Mouse (Mus musculus): ENCODE results near the gene Cfap299. TPM values are rescaled to one million over a fixed set of nuclear protein-coding genes. Genes with fewer than 3 reads are reported as not detected.

Gene Cfap299
- polyA plus RNA-seq, 1 experiment from 2014 or later = 0.27 TPM

DNA sequence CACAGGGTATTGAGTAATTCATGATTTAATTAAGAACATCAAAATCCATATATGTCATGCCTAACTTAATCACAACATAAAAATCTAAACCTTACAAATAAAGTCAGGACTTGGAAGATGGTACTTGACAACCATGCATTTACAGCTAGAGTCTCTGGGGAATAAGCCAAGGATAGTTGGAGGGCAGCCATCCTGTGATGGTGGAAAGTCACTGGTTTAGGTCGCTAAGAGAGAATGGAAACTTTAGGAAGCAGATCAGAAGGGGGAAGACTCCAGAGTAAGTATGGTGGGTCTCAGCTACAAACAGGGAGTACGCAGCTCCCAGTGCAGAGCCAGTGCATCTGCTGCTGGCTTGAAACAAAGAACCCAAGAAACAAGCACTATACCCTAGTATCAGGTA is 386.3 kb downstream of the Cfap299 start:
- TF ChIP-seq CTCF (IDR thresholded peaks at IDR 0.05; ENCODE audit: low read depth) = no peak
- WGBS = 74% methylated on average over 2 of the region's 2 CpGs

DNA sequence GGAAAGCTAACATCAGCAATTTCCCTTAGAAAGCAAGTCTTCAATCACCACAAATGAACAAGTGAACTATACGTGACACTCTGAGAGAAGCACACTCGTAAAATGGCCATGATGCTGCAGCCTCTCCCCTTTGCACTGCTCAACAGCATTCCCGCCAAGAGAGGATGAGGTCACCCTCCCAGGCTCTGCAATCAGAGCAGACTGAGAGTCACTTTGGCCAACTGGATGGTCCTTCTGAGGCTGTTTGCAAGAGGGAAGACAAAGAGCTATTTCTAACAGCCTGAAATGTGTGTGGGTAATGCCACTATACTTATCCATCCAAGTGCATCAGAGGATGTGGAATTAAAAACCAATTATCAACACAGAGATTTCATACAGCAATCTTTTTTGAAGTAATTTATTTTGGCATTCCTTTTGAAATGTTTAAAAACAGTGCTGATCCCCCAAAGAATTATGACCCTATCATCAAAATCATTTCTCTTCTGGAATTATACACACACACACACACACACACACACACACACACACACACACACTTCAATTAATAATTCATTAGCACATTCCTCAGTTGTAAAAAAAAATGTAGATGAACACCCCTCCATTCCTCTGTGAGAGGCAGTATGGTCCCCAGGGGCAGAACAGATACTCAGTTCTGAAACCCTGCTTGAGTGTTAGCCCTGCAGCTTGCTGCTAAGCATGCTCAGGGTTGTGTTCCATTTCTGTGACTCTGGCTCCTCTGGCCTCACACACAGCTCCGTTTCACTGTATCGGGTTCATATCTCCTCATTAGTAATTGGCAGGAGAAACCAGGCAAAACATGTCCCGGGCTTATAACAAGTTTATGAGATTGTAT is 403.3 kb downstream of the Cfap299 start:
- no peak overlapping the region for H3K4me2 ChIP-seq (replicated peaks; ENCODE audit: low read depth)
- no peak overlapping the region for H3K27ac ChIP-seq (ENCODE audit: low read depth, low read length)
- H3K27me3 ChIP-seq (replicated peaks; ENCODE audit: control insufficient read depth, insufficient read depth, low read length) = no peaks in the 10 kb centered on the region
- H3K9me3 ChIP-seq (ENCODE audit: control insufficient read depth) = no peaks in the 10 kb centered on the region
- no peak overlapping the region for H3K9ac ChIP-seq (ENCODE audit: low read depth, low read length)
- H3K36me3 ChIP-seq (ENCODE audit: control insufficient read depth, insufficient read depth) = no peaks in the 10 kb centered on the region
- H3K4me1 ChIP-seq (replicated peaks; ENCODE audit: control insufficient read depth, insufficient read depth, low read length) = no peaks in the 10 kb centered on the region
- no peak overlapping the region for H3K4me3 ChIP-seq (ENCODE audit: low read depth, low read length)
- no peak for ATAC-seq
- WGBS = 48% methylated on average over 6 of the region's 6 CpGs
- no peak for TF ChIP-seq CTCF (IDR thresholded peaks at IDR 0.05; ENCODE audit: low read depth)

More for the DNA sequence above, 386.3 kb downstream of the Cfap299 start:
- Histone ChIP-seq H3K4me2 (replicated peaks; ENCODE audit: low read depth) (no peak overlapping the region), H3K27ac (ENCODE audit: low read depth, low read length) (no peak overlapping the region), H3K36me3 (ENCODE audit: control insufficient read depth, insufficient read depth) (no peaks in the 10 kb centered on the region), H3K4me3 (ENCODE audit: low read depth, low read length) (no peak overlapping the region), H3K9ac (ENCODE audit: low read depth, low read length) (no peak overlapping the region), H3K27me3 (replicated peaks; ENCODE audit: control insufficient read depth, insufficient read depth, low read length) (no peaks in the 10 kb centered on the region), H3K9me3 (ENCODE audit: control insufficient read depth) (no peaks in the 10 kb centered on the region), H3K4me1 (replicated peaks; ENCODE audit: control insufficient read depth, insufficient read depth, low read length) (no peaks in the 10 kb centered on the region)
- no peak for ATAC-seq

DNA sequence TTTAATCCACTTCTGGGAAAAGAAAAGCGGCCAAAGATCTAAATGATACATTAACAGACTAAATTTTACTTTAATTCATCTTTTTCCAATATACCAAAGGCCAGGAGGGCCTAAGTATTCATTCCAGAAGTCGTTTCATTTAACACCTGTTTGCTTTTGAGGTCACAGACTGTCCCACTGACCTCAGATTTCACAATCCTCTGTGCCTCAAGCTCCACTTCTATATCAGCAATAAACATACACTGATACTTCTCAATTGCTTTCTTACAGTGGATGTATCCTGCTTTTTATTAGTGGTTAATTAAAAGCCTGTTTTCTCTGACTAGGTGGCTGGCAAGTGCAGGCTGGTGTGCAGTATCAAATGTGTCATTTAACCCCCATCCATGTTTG is 403.9 kb downstream of the Cfap299 start:
- no peak for ATAC-seq
- TF ChIP-seq CTCF (IDR thresholded peaks at IDR 0.05; ENCODE audit: low read depth) = no peak
- no peak overlapping the region for H3K9ac ChIP-seq (ENCODE audit: low read depth, low read length)
- no peaks in the 10 kb centered on the region for H3K4me1 ChIP-seq (replicated peaks; ENCODE audit: control insufficient read depth, insufficient read depth, low read length)
- H3K36me3 ChIP-seq (ENCODE audit: control insufficient read depth, insufficient read depth) = no peaks in the 10 kb centered on the region
- H3K27me3 ChIP-seq (replicated peaks; ENCODE audit: control insufficient read depth, insufficient read depth, low read length) = no peaks in the 10 kb centered on the region
- no peak overlapping the region for H3K4me2 ChIP-seq (replicated peaks; ENCODE audit: low read depth)
- no peak overlapping the region for H3K4me3 ChIP-seq (ENCODE audit: low read depth, low read length)
- H3K27ac ChIP-seq (ENCODE audit: low read depth, low read length) = no peak overlapping the region
- H3K9me3 ChIP-seq (ENCODE audit: control insufficient read depth) = no peaks in the 10 kb centered on the region
- WGBS = 47% methylated on average over 2 of the region's 2 CpGs

DNA sequence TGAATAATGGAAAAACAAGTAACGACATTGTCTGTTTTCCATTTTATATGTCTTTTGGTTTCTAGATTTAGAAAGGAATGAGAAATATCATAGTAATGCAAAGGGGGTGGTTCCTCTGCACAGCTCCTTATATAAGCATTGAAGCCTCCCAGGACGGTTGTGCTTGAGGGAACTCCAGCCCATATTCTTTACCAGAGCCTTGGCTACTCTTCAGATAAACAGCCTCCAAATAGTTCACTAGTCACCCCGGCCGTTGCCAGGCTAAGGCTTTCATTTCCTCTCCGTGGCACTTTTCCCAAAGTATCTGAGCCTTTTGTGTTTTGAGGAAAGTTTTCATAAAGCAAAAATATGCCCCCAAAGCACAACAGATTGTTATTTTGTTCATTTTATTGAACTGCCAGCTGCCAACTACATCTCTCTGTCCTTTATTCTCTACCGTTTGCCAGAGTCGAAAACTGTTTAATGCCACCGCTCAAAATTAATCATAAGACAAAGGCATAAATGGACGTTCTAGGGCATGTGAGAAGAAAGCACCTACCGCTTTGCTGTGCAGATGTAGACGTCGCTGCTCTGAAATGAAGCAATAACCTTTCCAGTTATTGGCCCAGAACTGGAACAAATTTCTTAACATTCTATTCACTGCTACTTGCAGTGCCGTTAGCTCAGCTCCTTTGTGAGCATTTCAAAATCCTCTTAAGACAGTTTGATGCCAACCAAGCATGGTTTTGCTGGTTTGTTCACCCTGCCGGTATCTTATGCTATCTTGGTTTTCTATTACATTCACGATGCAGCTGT is 433.0 kb downstream of the Cfap299 start:
- Histone ChIP-seq H3K27ac (ENCODE audit: low read depth, low read length) (no peak overlapping the region), H3K27me3 (replicated peaks; ENCODE audit: control insufficient read depth, insufficient read depth, low read length) (no peaks in the 10 kb centered on the region), H3K36me3 (ENCODE audit: control insufficient read depth, insufficient read depth) (no peaks in the 10 kb centered on the region), H3K4me3 (ENCODE audit: low read depth, low read length) (no peak overlapping the region), H3K9ac (ENCODE audit: low read depth, low read length) (no peak overlapping the region), H3K4me2 (replicated peaks; ENCODE audit: low read depth) (no peak overlapping the region), H3K9me3 (ENCODE audit: control insufficient read depth) (no peaks in the 10 kb centered on the region), H3K4me1 (replicated peaks; ENCODE audit: control insufficient read depth, insufficient read depth, low read length) (no peaks in the 10 kb centered on the region)
- ATAC-seq = no peak
- WGBS = 79% methylated on average over 15 of the region's 15 CpGs
- TF ChIP-seq CTCF (IDR thresholded peaks at IDR 0.05; ENCODE audit: low read depth) = no peak

DNA sequence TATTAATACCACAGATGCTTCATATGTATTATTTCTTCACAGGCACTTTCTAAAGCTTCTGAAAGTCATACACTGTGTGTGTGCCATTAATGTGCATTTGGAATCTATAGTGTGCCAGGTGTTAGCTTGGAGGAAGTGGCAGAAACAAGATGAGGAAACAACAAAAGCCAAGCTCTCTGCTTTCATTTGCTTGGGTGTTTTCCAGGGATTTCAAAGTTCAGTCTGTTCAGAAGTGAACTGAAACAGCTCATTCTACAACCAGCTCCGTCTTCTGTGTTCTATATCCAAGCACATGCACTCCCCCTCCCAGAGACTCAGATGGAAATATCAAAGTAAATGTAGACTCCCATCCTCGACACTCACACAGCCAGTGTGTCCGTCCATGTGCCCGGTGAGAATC is 449.5 kb downstream of the Cfap299 start:
- Histone ChIP-seq H3K4me2 (replicated peaks; ENCODE audit: low read depth) (no peak overlapping the region), H3K9me3 (ENCODE audit: control insufficient read depth) (no peaks in the 10 kb centered on the region), H3K9ac (ENCODE audit: low read depth, low read length) (no peak overlapping the region), H3K4me3 (ENCODE audit: low read depth, low read length) (no peak overlapping the region), H3K27me3 (replicated peaks; ENCODE audit: control insufficient read depth, insufficient read depth, low read length) (no peaks in the 10 kb centered on the region), H3K36me3 (ENCODE audit: control insufficient read depth, insufficient read depth) (no peaks in the 10 kb centered on the region), H3K4me1 (replicated peaks; ENCODE audit: control insufficient read depth, insufficient read depth, low read length) (no peaks in the 10 kb centered on the region), H3K27ac (ENCODE audit: low read depth, low read length) (no peak overlapping the region)
- no peak for ATAC-seq
- 74% methylated on average over 4 of the region's 4 CpGs for WGBS
- no peak for TF ChIP-seq CTCF (IDR thresholded peaks at IDR 0.05; ENCODE audit: low read depth)

DNA sequence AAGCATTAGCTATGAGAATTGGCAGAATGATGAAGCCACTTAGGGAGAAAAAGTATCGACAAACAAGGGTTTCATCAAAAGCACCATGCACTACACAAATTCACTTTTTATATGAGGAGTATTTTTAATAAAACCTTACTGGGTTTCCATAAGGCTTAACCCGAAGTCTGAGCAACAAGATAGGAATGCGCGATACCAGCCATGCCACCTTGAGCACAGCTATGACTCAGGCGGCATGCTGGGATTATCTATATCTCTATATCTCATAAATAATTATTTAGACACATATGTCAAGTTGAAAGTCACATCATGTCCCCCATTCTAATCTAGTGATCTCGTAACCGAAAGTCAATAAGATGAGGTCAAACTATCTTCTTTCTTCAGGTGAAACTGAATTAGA is 453.0 kb downstream of the Cfap299 start:
- Histone ChIP-seq H3K4me2 (replicated peaks; ENCODE audit: low read depth) (no peak overlapping the region), H3K27me3 (replicated peaks; ENCODE audit: control insufficient read depth, insufficient read depth, low read length) (no peaks in the 10 kb centered on the region), H3K36me3 (ENCODE audit: control insufficient read depth, insufficient read depth) (no peaks in the 10 kb centered on the region), H3K4me1 (replicated peaks; ENCODE audit: control insufficient read depth, insufficient read depth, low read length) (no peaks in the 10 kb centered on the region), H3K9me3 (ENCODE audit: control insufficient read depth) (no peaks in the 10 kb centered on the region), H3K27ac (ENCODE audit: low read depth, low read length) (no peak overlapping the region), H3K4me3 (ENCODE audit: low read depth, low read length) (no peak overlapping the region), H3K9ac (ENCODE audit: low read depth, low read length) (no peak overlapping the region)
- WGBS = 93% methylated on average over 7 of the region's 7 CpGs
- no peak for TF ChIP-seq CTCF (IDR thresholded peaks at IDR 0.05; ENCODE audit: low read depth)
- ATAC-seq = no peak
